ENCODE assay signal across 8 mouse cellular contexts in genomic region chr8:122566766-122567165, GRCm38 (mm10). TPM values are rescaled to one million over a fixed set of nuclear protein-coding genes. Genes with fewer than 3 reads are reported as not detected.
DNase-seq lines count a peak whose midpoint lies in the region; ATAC-seq and TF ChIP-seq lines count a peak whose summit lies in the region.

No protein-coding gene starts in this region.

- ATAC-seq in midbrain, embryonic 12.5 days (ENCODE audit: low FRiP score, low read depth): 0 out of 2 replicates have a peak, but pooled peaks have one; percentile 1

- DNase-seq in embryo, embryonic 11 days: peak; percentile 43
- no peak for DNase-seq in embryo, embryonic 10 days (ENCODE audit: low spot score)
- peak; percentile 41 to 52 for DNase-seq in cerebellum, postnatal 25 days
- DNase-seq in hindbrain, embryonic 10.5 days (ENCODE audit: low spot score): no peak
- no peak for DNase-seq in layer of hippocampus, postnatal 36 days
- no peak for DNase-seq in frontal cortex, postnatal 25 days (ENCODE audit: low spot score in 2 of 2)

- peak overlapping the region; percentile 88 for H3ac ChIP-seq in C2C12 (ENCODE audit: control insufficient read depth, insufficient read length, low read depth)

- H3K9ac ChIP-seq in midbrain, embryonic 12.5 days (replicated peaks): peak overlapping the region; percentile 83

- H3K4me2 ChIP-seq in midbrain, embryonic 12.5 days (replicated peaks): peak overlapping the region; percentile 90

- peak overlapping the region; percentile 95 for H3K4me3 ChIP-seq in C2C12 (ENCODE audit: insufficient read depth, poor library complexity, severe bottlenecking)
- H3K4me3 ChIP-seq in hindbrain, embryonic 10.5 days: peak overlapping the region; percentile 95
- H3K4me3 ChIP-seq in midbrain, embryonic 12.5 days: peak overlapping the region; percentile 79

- H3K36me3 ChIP-seq in C2C12 (ENCODE audit: control insufficient read depth, insufficient read depth): peaks cover 26% of the 10 kb centered on the region
- H3K36me3 ChIP-seq in hindbrain, embryonic 10.5 days: peaks cover 40% of the 10 kb centered on the region
- peaks cover 21% of the 10 kb centered on the region for H3K36me3 ChIP-seq in midbrain, embryonic 12.5 days

- peaks cover 31% of the 10 kb centered on the region for H3K79me3 ChIP-seq in C2C12 (ENCODE audit: low read depth)

- H3K4me1 ChIP-seq in hindbrain, embryonic 10.5 days (replicated peaks): peaks cover 34% of the 10 kb centered on the region
- peaks cover 28% of the 10 kb centered on the region for H3K4me1 ChIP-seq in midbrain, embryonic 12.5 days

- H3K27me3 ChIP-seq in C2C12 (ENCODE audit: control insufficient read depth, insufficient read depth, insufficient read length): no peaks in the 10 kb centered on the region
- no peaks in the 10 kb centered on the region for H3K27me3 ChIP-seq in hindbrain, embryonic 10.5 days (ENCODE audit: insufficient read depth, poor library complexity, severe bottlenecking)
- H3K27me3 ChIP-seq in midbrain, embryonic 12.5 days: no peaks in the 10 kb centered on the region

- H3K79me2 ChIP-seq in C2C12 (ENCODE audit: control insufficient read depth, insufficient read depth): peaks cover 45% of the 10 kb centered on the region

- no peak for TF ChIP-seq CTCF in C2C12 (IDR thresholded peaks at IDR 0.05; ENCODE audit: control insufficient read depth, insufficient read depth, insufficient read length)

- 45% methylated on average over 6 of the region's 6 CpGs for WGBS in hindbrain, embryonic 10.5 days
- 24% methylated on average over 6 of the region's 6 CpGs for WGBS in midbrain, embryonic 12.5 days

- no peaks in the 10 kb centered on the region for H3K9me3 ChIP-seq in hindbrain, embryonic 10.5 days
- H3K9me3 ChIP-seq in midbrain, embryonic 12.5 days: no peaks in the 10 kb centered on the region

- H3K27ac ChIP-seq in hindbrain, embryonic 10.5 days: peak overlapping the region; percentile 96
- peak overlapping the region; percentile 87 for H3K27ac ChIP-seq in midbrain, embryonic 12.5 days (replicated peaks)

TF ChIP-seq in C2C12, 6 proteins besides CTCF, POLR2A, EP300 and RAD21:
- TF ChIP-seq MYOD1 (IDR thresholded peaks at IDR 0.05; ENCODE audit: control insufficient read depth, insufficient read length, low read depth) (peak; percentile 28), FOSL1 (IDR thresholded peaks at IDR 0.05; ENCODE audit: insufficient read depth, low read length, poor library complexity, severe bottlenecking) (no peak), MAX (IDR thresholded peaks at IDR 0.05) (peak; percentile 73), MYOG (IDR thresholded peaks at IDR 0.05; ENCODE audit: control insufficient read depth, extremely low read depth, insufficient read length) (no peak)

RNA-seq across cellular contexts. Expression of gene Cdt1, which starts 1.0 kb away (rescaled TPM):
- polyA plus RNA-seq in C2C12 (2012; fragmentation: generic; extraction: Trizol): 79.5 TPM
- polyA plus RNA-seq in hindbrain, embryonic 10.5 days (2016; fragmentation: Nextera tagmentation; extraction: Ambion mirVana): 56.0 and 64.3 TPM in 2 replicates
- polyA plus RNA-seq in midbrain, embryonic 12.5 days (2016; fragmentation: Nextera tagmentation; extraction: Ambion mirVana): 30.0 and 34.7 TPM in 2 replicates
- total RNA-seq in layer of hippocampus, postnatal 36 days (2021): 1 to 10 TPM; 1.4 to 1.9 TPM

RNA-seq across cellular contexts. Expression of gene Aprt, which starts 9.9 kb away (rescaled TPM):
- polyA plus RNA-seq in C2C12 (2012; fragmentation: generic; extraction: Trizol): 615 TPM
- 237 and 268 TPM in 2 replicates for polyA plus RNA-seq in hindbrain, embryonic 10.5 days (2016; fragmentation: Nextera tagmentation; extraction: Ambion mirVana)
- polyA plus RNA-seq in midbrain, embryonic 12.5 days (2016; fragmentation: Nextera tagmentation; extraction: Ambion mirVana): 157 and 160 TPM in 2 replicates
- total RNA-seq in layer of hippocampus, postnatal 36 days (2021): 10 to 100 TPM; 61.5 to 65.4 TPM

RNA-seq across cellular contexts. Expression of gene Piezo1, which starts 15.6 kb away (rescaled TPM):
- 107 TPM for polyA plus RNA-seq in C2C12 (2012; fragmentation: generic; extraction: Trizol)
- 6.5 and 9.2 TPM in 2 replicates for polyA plus RNA-seq in hindbrain, embryonic 10.5 days (2016; fragmentation: Nextera tagmentation; extraction: Ambion mirVana)
- polyA plus RNA-seq in midbrain, embryonic 12.5 days (2016; fragmentation: Nextera tagmentation; extraction: Ambion mirVana): 5.0 and 8.0 TPM in 2 replicates
- 1 to 10 TPM; 3.1 to 4.4 TPM for total RNA-seq in layer of hippocampus, postnatal 36 days (2021)

RNA-seq across cellular contexts. Expression of gene Galns, which starts 44.5 kb away (rescaled TPM):
- polyA plus RNA-seq in C2C12 (2012; fragmentation: generic; extraction: Trizol): 9.8 TPM
- 7.1 and 7.2 TPM in 2 replicates for polyA plus RNA-seq in hindbrain, embryonic 10.5 days (2016; fragmentation: Nextera tagmentation; extraction: Ambion mirVana)
- 4.9 and 5.7 TPM in 2 replicates for polyA plus RNA-seq in midbrain, embryonic 12.5 days (2016; fragmentation: Nextera tagmentation; extraction: Ambion mirVana)
- total RNA-seq in layer of hippocampus, postnatal 36 days (2021): 10 to 100 TPM in 1 of 2 experiments, 1 to 10 TPM in 1; 9.5 to 11.4 TPM

RNA-seq across cellular contexts. Expression of gene Trappc2l, which starts 44.7 kb away (rescaled TPM):
- 70.2 TPM for polyA plus RNA-seq in C2C12 (2012; fragmentation: generic; extraction: Trizol)
- 53.3 and 68.5 TPM in 2 replicates for polyA plus RNA-seq in hindbrain, embryonic 10.5 days (2016; fragmentation: Nextera tagmentation; extraction: Ambion mirVana)
- polyA plus RNA-seq in midbrain, embryonic 12.5 days (2016; fragmentation: Nextera tagmentation; extraction: Ambion mirVana): 50.4 and 57.5 TPM in 2 replicates
- total RNA-seq in layer of hippocampus, postnatal 36 days (2021): 10 to 100 TPM; 79.1 to 87.3 TPM

Comparison
In these comparisons a context has a peak if more than half of its experiments do, and no peak if none do; other contexts are left out.
1. DNase-seq: peak in embryo, embryonic 11 days (single experiment) and cerebellum, postnatal 25 days (2 of 2); none in embryo, embryonic 10 days (single experiment), hindbrain, embryonic 10.5 days (single experiment), layer of hippocampus, postnatal 36 days (0 of 2) and frontal cortex, postnatal 25 days (0 of 2).
2. RNA of gene Piezo1, which starts 15.6 kb away (polyA plus RNA-seq): 107 TPM in C2C12 (single experiment); 5.0 to 8.0 TPM in midbrain, embryonic 12.5 days and 6.5 to 9.2 TPM in hindbrain, embryonic 10.5 days; every median in the first group is over 10 times any median in the second.
3. Peak in every context shown above with its lines, with median percentiles within 50 percentile points of each other: H3K4me3 ChIP-seq.